Mouse (Mus musculus): ENCODE measurements at regions not wholly inside any gene's neighbourhood (a gene's known extent, or its start where the extent isn't known, plus 50 kb on each side); places are given as distances from the start of the nearest gene placed in this dataset.

- no peak for ATAC-seq (replicated peaks; ENCODE audit: low FRiP score, low TSS enrichment, poor library complexity, severe bottlenecking)
These were observed 532.7 kb downstream of the Tns1 start for GRCm38 (mm10) chr1:73591342-73592099.

GRCm38 (mm10) chr1:73579680-73580079, 544.6 kb downstream of the Tns1 start:
- ATAC-seq (replicated peaks; ENCODE audit: low FRiP score, low TSS enrichment, poor library complexity, severe bottlenecking): no peak

- no peak for ATAC-seq (replicated peaks; ENCODE audit: low FRiP score, low TSS enrichment, poor library complexity, severe bottlenecking)
These were observed 547.2 kb downstream of the Tns1 start for GRCm38 (mm10) chr1:73577019-73577418.

GRCm38 (mm10) chr1:73575694-73576093, 548.6 kb downstream of the Tns1 start:
- ATAC-seq (replicated peaks; ENCODE audit: low FRiP score, low TSS enrichment, poor library complexity, severe bottlenecking): no peak

GRCm38 (mm10) chr1:73570944-73571343, 553.3 kb downstream of the Tns1 start:
- ATAC-seq (replicated peaks; ENCODE audit: low FRiP score, low TSS enrichment, poor library complexity, severe bottlenecking): no peak

- ATAC-seq (replicated peaks; ENCODE audit: low FRiP score, low TSS enrichment, poor library complexity, severe bottlenecking): no peak
These were observed 551.1 kb upstream of the Tnp1 start for GRCm38 (mm10) chr1:73566770-73567169.

- ATAC-seq (replicated peaks; ENCODE audit: low FRiP score, low TSS enrichment, poor library complexity, severe bottlenecking): no peak
These were observed 544.9 kb upstream of the Tnp1 start for GRCm38 (mm10) chr1:73560594-73560993.

- no peak for ATAC-seq (replicated peaks; ENCODE audit: low FRiP score, low TSS enrichment, poor library complexity, severe bottlenecking)
These were observed 532.2 kb upstream of the Tnp1 start for GRCm38 (mm10) chr1:73547877-73548276.

- ATAC-seq (replicated peaks; ENCODE audit: low FRiP score, low TSS enrichment, poor library complexity, severe bottlenecking): no peak
These were observed 529.7 kb upstream of the Tnp1 start for GRCm38 (mm10) chr1:73545401-73545800.

GRCm38 (mm10) chr1:73541371-73541770, 525.7 kb upstream of the Tnp1 start:
- no peak for ATAC-seq (replicated peaks; ENCODE audit: low FRiP score, low TSS enrichment, poor library complexity, severe bottlenecking)

- no peak for ATAC-seq (replicated peaks; ENCODE audit: low FRiP score, low TSS enrichment, poor library complexity, severe bottlenecking)
These were observed 522.7 kb upstream of the Tnp1 start for GRCm38 (mm10) chr1:73538420-73538871.

GRCm38 (mm10) chr1:73535726-73536265, 520.1 kb upstream of the Tnp1 start:
- ATAC-seq (replicated peaks; ENCODE audit: low FRiP score, low TSS enrichment, poor library complexity, severe bottlenecking): no peak

- ATAC-seq (replicated peaks; ENCODE audit: low FRiP score, low TSS enrichment, poor library complexity, severe bottlenecking): no peak
These were observed 517.8 kb upstream of the Tnp1 start for GRCm38 (mm10) chr1:73533526-73533925.

- no peak for ATAC-seq (replicated peaks; ENCODE audit: low FRiP score, low TSS enrichment, poor library complexity, severe bottlenecking)
These were observed 516.6 kb upstream of the Tnp1 start for GRCm38 (mm10) chr1:73532316-73532715.

- ATAC-seq (replicated peaks; ENCODE audit: low FRiP score, low TSS enrichment, poor library complexity, severe bottlenecking): no peak
These were observed 516.1 kb upstream of the Tnp1 start for GRCm38 (mm10) chr1:73531831-73532230.

GRCm38 (mm10) chr1:73530326-73530725, 514.6 kb upstream of the Tnp1 start:
- no peak for ATAC-seq (replicated peaks; ENCODE audit: low FRiP score, low TSS enrichment, poor library complexity, severe bottlenecking)

GRCm38 (mm10) chr1:73528623-73529022, 512.9 kb upstream of the Tnp1 start:
- ATAC-seq (replicated peaks; ENCODE audit: low FRiP score, low TSS enrichment, poor library complexity, severe bottlenecking): no peak

- ATAC-seq (replicated peaks; ENCODE audit: low FRiP score, low TSS enrichment, poor library complexity, severe bottlenecking): no peak
These were observed 500.7 kb upstream of the Tnp1 start for GRCm38 (mm10) chr1:73516441-73516840.

GRCm38 (mm10) chr1:73515781-73516180, 500.1 kb upstream of the Tnp1 start:
- no peak for ATAC-seq (replicated peaks; ENCODE audit: low FRiP score, low TSS enrichment, poor library complexity, severe bottlenecking)

GRCm38 (mm10) chr1:73513822-73514221, 498.1 kb upstream of the Tnp1 start:
- no peak for ATAC-seq (replicated peaks; ENCODE audit: low FRiP score, low TSS enrichment, poor library complexity, severe bottlenecking)

GRCm38 (mm10) chr1:73512836-73513235, 497.1 kb upstream of the Tnp1 start:
- ATAC-seq (replicated peaks; ENCODE audit: low FRiP score, low TSS enrichment, poor library complexity, severe bottlenecking): no peak

Measured in megakaryocyte-erythroid progenitor cell, adult 5-6 weeks (primary cell).